Mouse (Mus musculus): Measurements from ENCODE around the gene Synj2.

DNA sequence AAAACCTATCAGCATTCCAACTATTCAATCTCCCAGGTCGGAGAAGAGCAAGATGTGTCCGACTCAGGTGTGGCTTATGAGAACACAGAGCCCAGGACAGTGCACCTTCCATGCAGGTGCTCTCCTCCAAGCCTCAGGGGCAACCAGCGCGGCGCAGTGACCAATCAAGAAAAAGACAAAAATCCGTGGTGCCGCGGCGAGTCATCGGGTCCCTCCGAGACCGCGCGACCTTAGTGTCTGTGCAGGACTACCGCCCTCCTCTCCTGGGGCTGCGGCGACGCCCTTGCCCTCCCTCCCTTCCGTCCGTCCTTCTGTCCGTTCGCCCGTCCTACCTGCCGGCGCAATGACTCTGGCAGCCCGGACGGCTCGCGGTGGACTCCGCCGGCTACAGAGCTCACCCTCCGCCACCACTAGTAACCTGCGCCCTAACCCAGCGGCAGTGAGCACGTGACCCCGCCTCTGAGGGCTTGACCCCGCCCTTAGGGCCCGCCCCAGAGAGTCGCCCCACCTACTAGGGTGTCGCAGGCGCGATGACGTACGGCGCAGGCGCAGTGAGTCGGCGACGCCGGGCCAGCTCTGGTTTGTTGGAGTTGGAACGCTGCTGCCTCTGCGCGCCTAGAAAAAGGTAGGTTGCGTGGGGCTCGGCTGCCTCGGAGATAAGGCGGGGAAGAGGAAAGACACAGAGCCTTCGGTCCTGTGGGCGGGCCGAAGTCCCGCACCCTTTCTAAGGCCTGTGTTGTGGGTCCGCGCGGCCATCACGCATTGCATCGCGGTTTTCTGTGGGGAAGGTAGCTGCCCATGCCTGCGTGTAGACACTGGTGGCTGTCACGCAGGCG lies 138.4 kb downstream of the Synj2 start, which contains the start of the genes Serac1 and Gtf2h5:
- TF ChIP-seq CTCF (IDR thresholded peaks at IDR 0.05; ENCODE audit: control insufficient read depth, insufficient read depth, low read length) (peak; percentile 13; the same call in 1 of the 2 replicates), POLR2A (IDR thresholded peaks at IDR 0.05; ENCODE audit: borderline replicate concordance, control insufficient read depth, low read depth, low read length) (peak; percentile 84; the same call in 1 of the 2 replicates)

Measured in bone marrow, adult 2 months (tissue).